Mouse (Mus musculus) kidney, embryonic 16.5 days (tissue): Measurements from ENCODE around the gene Pithd1. TPM values are rescaled to one million over a fixed set of nuclear protein-coding genes. Genes with fewer than 3 reads are reported as not detected.

ENCODE experiments used
- ATAC-seq: fragments of 200-750 bp; cut with Nextera tagmentation; 2 replicates; pipeline ENCODE4 v1.8.0; 2017; ENCODE audit warnings: moderate TSS enrichment; ENCODE audit not compliant: low FRiP score, low TSS enrichment
- H3K27ac ChIP-seq: fragments of 300-500 bp; sonication (generic); 2 replicates; pipeline ENCODE4 v1.5.1; 2014; ENCODE audit warnings: low read length
- H3K27me3 ChIP-seq: fragments of 300-500 bp; sonication (generic); 2 replicates; pipeline ENCODE4 v1.6.1; 2014; ENCODE audit warnings: low read length, control low read depth, mixed read lengths; ENCODE audit not compliant: insufficient read depth
- H3K36me3 ChIP-seq: fragments of 300-500 bp; sonication (generic); 2 replicates; pipeline ENCODE4 v1.6.1; 2014; ENCODE audit warnings: low read length, control low read depth, mixed read lengths; ENCODE audit not compliant: insufficient read depth
- H3K4me1 ChIP-seq: fragments of 300-500 bp; sonication (generic); 2 replicates; pipeline ENCODE4 v1.6.1; 2014; ENCODE audit warnings: low read length, control low read depth, mixed read lengths; ENCODE audit not compliant: insufficient read depth
- H3K4me2 ChIP-seq: fragments of 300-500 bp; sonication (generic); replicated peaks from 2 replicates; pipeline ENCODE4 v1.6.1; 2014; ENCODE audit warnings: low read depth, low read length
- H3K4me3 ChIP-seq: fragments of 300-500 bp; sonication (generic); 2 replicates; pipeline ENCODE4 v1.5.1; 2014; ENCODE audit warnings: mild to moderate bottlenecking, low read length
- H3K9ac ChIP-seq: fragments of 300-500 bp; sonication (generic); replicated peaks from 2 replicates; pipeline ENCODE4 v1.6.1; 2014; ENCODE audit warnings: low read length
- H3K9me3 ChIP-seq: fragments of 300-500 bp; sonication (generic); 2 replicates; pipeline ENCODE4 v1.6.1; 2016; ENCODE audit warnings: low read length, control low read depth
- WGBS: fragments of 180-500 bp; shearing (Covaris S2); extraction: QIAGEN DNeasy Blood & Tissue Kit; methylation state at CpG from one replicate; pipeline ENCODE4 v1.1.7; 2014; 5-methylcytosine and 5-hydroxymethylcytosine counted together
- polyA plus RNA-seq: library from polyadenylated mRNA; unstranded; fragments of >200 nt; fragmentation: Nextera tagmentation; extraction: Ambion mirVana; gene quantifications from 2 replicates; pipeline ENCODE4 v1.2.1, GENCODE M21; 2015

Gene Pithd1
- polyA plus RNA-seq, 1 experiment from 2014 or later: 46.8 TPM

DNA sequence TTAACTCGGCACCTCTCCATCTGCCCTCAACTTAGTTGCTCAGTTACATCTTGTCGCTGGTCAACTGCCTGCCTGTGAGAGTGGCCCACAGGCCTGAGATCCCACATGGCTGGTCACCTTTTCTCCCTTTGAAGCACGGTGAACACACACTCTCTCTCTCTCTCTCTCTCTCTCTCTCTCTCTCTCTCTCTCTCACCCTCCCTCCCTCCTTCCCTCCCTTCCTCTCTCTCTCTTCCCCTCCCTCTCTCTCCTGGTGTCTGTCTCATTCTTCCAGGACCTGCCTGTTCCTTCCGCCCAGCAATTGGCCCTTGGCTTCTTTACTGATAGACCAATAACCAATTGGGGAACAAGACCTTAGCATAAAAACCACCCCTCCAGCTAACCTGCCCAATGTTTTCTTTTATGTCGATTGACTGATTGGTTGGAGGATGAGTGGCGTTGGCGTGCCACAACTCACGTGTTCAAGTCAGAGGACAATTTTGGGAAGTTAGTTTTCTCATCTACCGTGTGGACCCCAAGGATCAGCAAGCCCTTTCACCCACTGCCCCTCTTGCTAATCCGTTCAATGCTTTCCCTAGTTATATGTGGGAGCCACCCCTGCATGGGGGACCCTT is 60.8 kb downstream of the Pithd1 start:
- Histone ChIP-seq H3K4me2 (no peak overlapping the region), H3K27me3 (no peaks in the 10 kb centered on the region), H3K36me3 (peaks cover 22% of the 10 kb centered on the region), H3K4me3 (no peak overlapping the region), H3K27ac (no peak overlapping the region), H3K4me1 (peaks cover 5% of the 10 kb centered on the region), H3K9me3 (no peaks in the 10 kb centered on the region), H3K9ac (no peak overlapping the region)
- WGBS: 87% methylated on average over 10 of the region's 10 CpGs
- no peak for ATAC-seq

Other genes with a start within 250 kb of the Pithd1 start
- 0.76 and 0.86 TPM in 2 replicates for gene Myom3, start 227.5 kb downstream of the Pithd1 start, polyA plus RNA-seq
- 242 and 253 TPM in 2 replicates for gene Srsf10, start 131.5 kb downstream of the Pithd1 start, polyA plus RNA-seq
- 211 and 212 TPM in 2 replicates for gene Pnrc2, start 113.4 kb downstream of the Pithd1 start, polyA plus RNA-seq
- gene Cnr2, start 91.9 kb downstream of the Pithd1 start, polyA plus RNA-seq: 1.0 and 1.1 TPM in 2 replicates
- gene Fuca1, start 66.5 kb downstream of the Pithd1 start, polyA plus RNA-seq: 89.1 and 89.4 TPM in 2 replicates
- 86.5 and 93.2 TPM in 2 replicates for gene Hmgcl, start 40.8 kb downstream of the Pithd1 start, polyA plus RNA-seq
- gene Gale, start 23.5 kb downstream of the Pithd1 start, polyA plus RNA-seq: 40.6 and 40.7 TPM in 2 replicates
- gene Lypla2, start 14.6 kb downstream of the Pithd1 start, polyA plus RNA-seq: 143 and 147 TPM in 2 replicates
- 45.1 and 45.2 TPM in 2 replicates for gene Eloa, start 34.5 kb upstream of the Pithd1 start, polyA plus RNA-seq
- 372 and 438 TPM in 2 replicates for gene Rpl11, start 66.2 kb upstream of the Pithd1 start, polyA plus RNA-seq
- 953 and 999 TPM in 2 replicates for gene Id3, start 156.2 kb upstream of the Pithd1 start, polyA plus RNA-seq
- gene E2f2, start 185.1 kb upstream of the Pithd1 start, polyA plus RNA-seq: 7.3 and 8.3 TPM in 2 replicates
- 5.8 and 6.0 TPM in 2 replicates for gene Asap3, start 219.1 kb upstream of the Pithd1 start, polyA plus RNA-seq